Mouse (Mus musculus): ENCODE measurements around the gene Slc37a1. TPM values are rescaled to one million over a fixed set of nuclear protein-coding genes. Genes with fewer than 3 reads are reported as not detected.
A peak's percentile ranks its signal among the peaks of the same experiment; 100 is the strongest.

The Slc37a1 gene
- polyA plus RNA-seq, 1 experiment from 2014 or later = 14.7 TPM

DNA sequence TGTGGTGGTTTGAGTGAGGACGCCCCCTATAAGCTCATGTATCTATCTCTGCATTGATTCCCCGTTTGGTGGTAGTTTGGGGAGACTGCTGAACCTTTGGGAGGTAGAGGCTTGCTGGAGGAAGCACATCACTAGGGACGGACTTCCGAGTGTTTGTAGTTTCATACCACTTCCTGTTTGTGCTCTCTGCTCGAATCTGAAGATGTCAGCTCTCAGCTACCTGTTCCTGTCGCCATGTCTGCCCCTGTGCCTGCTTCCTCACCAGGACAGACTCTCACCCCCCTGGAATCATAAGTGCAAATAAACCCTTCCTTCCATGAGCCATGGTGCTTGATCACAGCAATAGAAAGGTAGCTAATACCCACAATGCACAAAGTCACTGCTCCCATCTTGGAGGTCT lies 11.4 kb upstream of the Slc37a1 start:
- 65% methylated on average over 6 of the region's 6 CpGs for whole genome bisulfite sequencing
- Histone ChIP-seq H3K27me3 (ENCODE audit: control insufficient read depth, insufficient read depth, low read length) (no peaks in the 10 kb centered on the region), H3K4me1 (replicated peaks; ENCODE audit: control insufficient read depth, insufficient read depth) (0 out of 2 replicates have a peak, but pooled peaks cover 2% of the 10 kb centered on the region), H3K27ac (replicated peaks) (no peak overlapping the region), H3K9me3 (ENCODE audit: control insufficient read depth, low read length) (no peaks in the 10 kb centered on the region), H3K4me3 (ENCODE audit: low read depth, low read length) (no peak overlapping the region), H3K9ac (ENCODE audit: low read length) (no peak overlapping the region), H3K4me2 (replicated peaks; ENCODE audit: low read depth) (no peak overlapping the region), H3K36me3 (ENCODE audit: control insufficient read depth, insufficient read depth, low read length) (no peaks in the 10 kb centered on the region)
- no peak for ATAC-seq (ENCODE audit: low FRiP score, low TSS enrichment)
- DNase-seq (ENCODE audit: low spot score) = no peak
- TF ChIP-seq CTCF (IDR thresholded peaks at IDR 0.05; ENCODE audit: low read depth) (no peak), EP300 (optimal IDR thresholded peaks at IDR 0.05) (no peak)

DNA sequence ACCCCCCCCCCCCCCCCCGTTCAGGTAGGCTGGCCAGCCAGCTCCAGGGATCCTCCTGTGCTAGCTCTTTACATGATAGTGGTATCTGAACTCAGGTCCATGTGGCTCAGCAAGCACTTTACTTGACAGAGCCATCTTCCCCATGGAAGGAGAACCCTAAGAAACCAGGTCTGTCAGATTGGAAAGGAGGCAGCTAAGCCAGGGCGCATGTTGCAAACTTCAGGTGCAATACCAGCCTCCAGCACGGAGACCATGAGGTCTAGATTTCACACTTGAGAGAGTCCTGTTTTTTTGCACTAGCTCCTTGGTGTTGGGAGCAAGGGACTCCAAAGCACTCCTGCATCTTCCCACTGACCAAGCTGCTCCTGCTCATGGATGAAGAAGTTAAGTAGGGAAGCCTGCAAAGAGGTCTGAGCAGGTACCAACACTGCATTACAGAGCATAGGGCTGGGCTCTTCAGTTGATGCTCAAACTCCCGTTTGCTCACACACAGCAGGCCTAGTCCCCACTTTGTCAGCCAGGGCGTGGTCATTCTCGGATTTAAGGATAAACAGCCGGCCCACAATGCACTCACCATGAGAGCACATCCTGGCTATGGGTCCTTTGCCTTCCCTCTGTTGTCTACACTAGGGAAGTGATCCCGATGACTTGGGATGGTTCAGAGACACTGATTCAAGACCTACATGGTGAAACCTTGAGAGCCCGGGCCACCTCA lies 10.2 kb upstream of the Slc37a1 start:
- Histone ChIP-seq H3K9me3 (ENCODE audit: control insufficient read depth, low read length) (no peaks in the 10 kb centered on the region), H3K9ac (ENCODE audit: low read length) (peak overlapping the region; percentile 55; the same call in 1 of the 2 replicates), H3K36me3 (ENCODE audit: control insufficient read depth, insufficient read depth, low read length) (no peaks in the 10 kb centered on the region), H3K27me3 (ENCODE audit: control insufficient read depth, insufficient read depth, low read length) (no peaks in the 10 kb centered on the region), H3K4me2 (replicated peaks; ENCODE audit: low read depth) (peak overlapping the region; percentile 76), H3K27ac (replicated peaks) (peak overlapping the region; percentile 58; the same call in 1 of the 2 replicates), H3K4me1 (replicated peaks; ENCODE audit: control insufficient read depth, insufficient read depth) (0 out of 2 replicates have a peak, but pooled peaks cover 2% of the 10 kb centered on the region), H3K4me3 (ENCODE audit: low read depth, low read length) (peak overlapping the region; percentile 49)
- WGBS = 28% methylated on average over 9 of the region's 9 CpGs
- TF ChIP-seq EP300 (optimal IDR thresholded peaks at IDR 0.05) (no peak), CTCF (IDR thresholded peaks at IDR 0.05; ENCODE audit: low read depth) (no peak)
- DNase-seq (ENCODE audit: low spot score) (no peak), ATAC-seq (ENCODE audit: low FRiP score, low TSS enrichment) (peak; percentile 35)

DNA sequence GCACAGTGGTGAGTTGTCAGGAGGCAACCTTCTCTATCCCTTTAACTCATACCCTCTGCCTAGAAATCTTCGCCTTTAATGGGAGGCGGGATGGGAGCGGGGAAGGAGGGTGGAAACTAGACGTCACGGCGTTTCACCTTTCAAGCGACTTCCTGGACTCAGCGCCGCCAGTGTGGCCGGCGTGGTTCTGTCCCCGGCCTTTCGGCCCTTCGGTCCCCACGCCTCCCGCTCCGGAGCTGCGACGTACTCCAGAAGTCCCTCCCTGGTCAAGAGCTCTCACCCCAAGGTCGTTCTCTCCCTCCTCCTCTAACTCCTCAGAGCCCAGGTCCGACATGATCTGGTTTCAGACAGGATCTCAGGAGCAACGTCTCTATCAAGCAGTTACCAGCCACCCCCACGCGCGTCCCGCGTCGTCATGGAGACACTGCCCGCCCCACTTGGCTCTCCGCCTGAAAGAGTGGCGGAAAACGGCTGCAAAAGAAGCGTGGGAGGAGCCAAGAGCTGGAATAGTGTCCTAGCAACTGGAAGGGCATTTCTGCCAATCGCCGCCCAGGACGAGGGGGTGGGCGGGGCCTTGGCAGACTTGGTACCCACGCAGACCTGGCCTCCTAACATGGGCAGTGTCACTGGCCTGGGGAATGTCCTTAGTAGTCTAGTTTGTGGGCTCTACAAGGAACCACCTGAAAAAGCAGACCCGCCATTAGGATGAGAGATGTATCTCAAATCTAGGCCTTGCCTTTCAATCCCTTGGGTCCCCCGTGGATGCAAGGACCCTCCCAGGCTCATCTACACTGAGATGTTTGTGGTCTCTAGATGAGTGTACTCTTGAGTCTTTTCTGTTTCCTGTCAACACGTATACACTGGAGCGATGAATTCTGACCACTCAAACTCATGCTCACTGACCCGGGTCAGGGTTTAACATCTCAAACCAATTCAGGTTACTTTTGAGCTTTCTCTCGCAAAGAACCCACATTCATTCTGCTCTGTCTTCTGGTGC lies 9.4 kb upstream of the Slc37a1 start, which contains the start of gene Rsph1:
TSS of gene Rsph1 (minus strand) at position 462 of the 997 bp plus-strand sequence.
- peak; percentile 91 for ATAC-seq (ENCODE audit: low FRiP score, low TSS enrichment)
- Histone ChIP-seq H3K9ac (ENCODE audit: low read length) (peak within 1 kb of the TSS; percentile 55), H3K4me2 (replicated peaks; ENCODE audit: low read depth) (peak within 1 kb of the TSS; percentile 76), H3K36me3 (ENCODE audit: control insufficient read depth, insufficient read depth, low read length) (no peaks in the 10 kb centered on the region), H3K4me1 (replicated peaks; ENCODE audit: control insufficient read depth, insufficient read depth) (0 out of 2 replicates have a peak, but pooled peaks cover 2% of the 10 kb centered on the region), H3K27ac (replicated peaks) (peak within 1 kb of the TSS; percentile 58; the same call in 1 of the 2 replicates), H3K4me3 (ENCODE audit: low read depth, low read length) (peak within 1 kb of the TSS; percentile 49), H3K27me3 (ENCODE audit: control insufficient read depth, insufficient read depth, low read length) (no peaks in the 10 kb centered on the region), H3K9me3 (ENCODE audit: control insufficient read depth, low read length) (no peaks in the 10 kb centered on the region)
- TF ChIP-seq CTCF (IDR thresholded peaks at IDR 0.05; ENCODE audit: low read depth) = no peak
- TF ChIP-seq EP300 (optimal IDR thresholded peaks at IDR 0.05) = no peak
- WGBS = 11% methylated on average over 44 of the region's 44 CpGs
- peak; percentile 96 for DNase-seq (ENCODE audit: low spot score)

DNA sequence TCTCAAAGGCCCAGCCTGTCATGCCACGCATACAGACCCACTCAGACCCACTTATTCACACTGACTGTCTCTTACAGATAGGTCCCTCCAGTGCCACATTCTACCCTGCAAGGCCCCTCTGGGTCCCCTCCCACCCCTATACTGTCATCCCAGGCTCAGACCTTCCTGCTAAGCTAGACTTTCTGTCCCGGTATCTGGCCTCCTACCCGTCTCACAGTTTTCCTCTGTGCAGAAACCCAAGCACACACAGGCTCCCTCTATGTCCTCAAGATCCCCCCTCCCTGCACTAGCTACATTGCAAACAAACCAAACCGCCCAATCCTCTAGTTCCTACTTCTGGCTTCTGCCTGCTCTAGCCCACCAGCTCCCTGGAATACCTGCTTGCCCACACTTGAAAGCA lies 8.7 kb upstream of the Slc37a1 start:
- TF ChIP-seq CTCF (IDR thresholded peaks at IDR 0.05; ENCODE audit: low read depth) (no peak), EP300 (optimal IDR thresholded peaks at IDR 0.05) (no peak)
- H3K27me3 ChIP-seq (ENCODE audit: control insufficient read depth, insufficient read depth, low read length) = no peaks in the 10 kb centered on the region
- no peaks in the 10 kb centered on the region for H3K36me3 ChIP-seq (ENCODE audit: control insufficient read depth, insufficient read depth, low read length)
- no peak for ATAC-seq (ENCODE audit: low FRiP score, low TSS enrichment)
- H3K9ac ChIP-seq (ENCODE audit: low read length) = no peak overlapping the region
- no peaks in the 10 kb centered on the region for H3K9me3 ChIP-seq (ENCODE audit: control insufficient read depth, low read length)
- DNase-seq (ENCODE audit: low spot score) = no peak
- WGBS = 64% methylated on average over 4 of the region's 4 CpGs
- 0 out of 2 replicates have a peak, but pooled peaks cover 2% of the 10 kb centered on the region for H3K4me1 ChIP-seq (replicated peaks; ENCODE audit: control insufficient read depth, insufficient read depth)
- no peak overlapping the region for H3K4me3 ChIP-seq (ENCODE audit: low read depth, low read length)
- no peak overlapping the region for H3K27ac ChIP-seq (replicated peaks)
- no peak overlapping the region for H3K4me2 ChIP-seq (replicated peaks; ENCODE audit: low read depth)

DNA sequence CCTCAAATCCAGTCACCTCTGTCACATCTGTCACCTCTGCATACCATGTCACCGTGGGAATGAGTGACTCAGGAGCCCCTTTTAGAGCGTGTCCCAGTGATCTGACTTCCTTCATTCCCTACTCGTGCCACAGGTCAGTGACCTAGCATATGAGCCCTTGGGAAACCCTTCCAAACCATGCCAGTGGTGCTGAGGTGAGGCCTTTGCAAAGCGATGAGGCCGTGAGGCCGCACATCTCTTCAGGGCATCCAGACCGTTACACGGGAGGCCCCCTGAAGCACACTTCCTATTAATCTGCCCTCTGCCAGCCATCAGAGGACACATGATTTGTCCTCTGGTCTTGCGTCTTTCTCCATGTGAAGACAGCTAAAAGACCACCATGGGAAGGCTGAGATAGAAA lies 7.1 kb upstream of the Slc37a1 start:
- 74% methylated on average over 9 of the region's 9 CpGs for WGBS
- Histone ChIP-seq H3K9me3 (ENCODE audit: control insufficient read depth, low read length) (no peaks in the 10 kb centered on the region), H3K36me3 (ENCODE audit: control insufficient read depth, insufficient read depth, low read length) (no peaks in the 10 kb centered on the region), H3K4me3 (ENCODE audit: low read depth, low read length) (no peak overlapping the region), H3K4me2 (replicated peaks; ENCODE audit: low read depth) (no peak overlapping the region), H3K4me1 (replicated peaks; ENCODE audit: control insufficient read depth, insufficient read depth) (0 out of 2 replicates have a peak, but pooled peaks cover 2% of the 10 kb centered on the region), H3K9ac (ENCODE audit: low read length) (no peak overlapping the region), H3K27me3 (ENCODE audit: control insufficient read depth, insufficient read depth, low read length) (no peaks in the 10 kb centered on the region), H3K27ac (replicated peaks) (no peak overlapping the region)
- no peak for ATAC-seq (ENCODE audit: low FRiP score, low TSS enrichment)
- no peak for DNase-seq (ENCODE audit: low spot score)
- TF ChIP-seq CTCF (IDR thresholded peaks at IDR 0.05; ENCODE audit: low read depth) = no peak
- TF ChIP-seq EP300 (optimal IDR thresholded peaks at IDR 0.05) = no peak

Data from stomach, postnatal 0 days (tissue).